Mouse (Mus musculus) erythroblast, embryonic 14.5 days (primary cell): ENCODE results near the gene Smyd4.

ENCODE experiments used
- GATA1 ChIP-seq: IDR thresholded peaks from 2 replicates; pipeline ENCODE4 v1.6.1; 2012; ENCODE audit warnings: low read length, inconsistent platforms, mixed read lengths
- TAL1 ChIP-seq: IDR thresholded peaks from 3 replicates; pipeline ENCODE4 v1.6.1; 2012; ENCODE audit warnings: low read length, inconsistent platforms, mixed read lengths

- TF ChIP-seq TAL1 (no peak), GATA1 (no peak)
Measured at GRCm38 (mm10) chr11:75448575-75448974, 100.3 kb downstream of the Smyd4 start.
